ENCODE assay signal across 18 mouse cellular contexts in the genomic region with DNA sequence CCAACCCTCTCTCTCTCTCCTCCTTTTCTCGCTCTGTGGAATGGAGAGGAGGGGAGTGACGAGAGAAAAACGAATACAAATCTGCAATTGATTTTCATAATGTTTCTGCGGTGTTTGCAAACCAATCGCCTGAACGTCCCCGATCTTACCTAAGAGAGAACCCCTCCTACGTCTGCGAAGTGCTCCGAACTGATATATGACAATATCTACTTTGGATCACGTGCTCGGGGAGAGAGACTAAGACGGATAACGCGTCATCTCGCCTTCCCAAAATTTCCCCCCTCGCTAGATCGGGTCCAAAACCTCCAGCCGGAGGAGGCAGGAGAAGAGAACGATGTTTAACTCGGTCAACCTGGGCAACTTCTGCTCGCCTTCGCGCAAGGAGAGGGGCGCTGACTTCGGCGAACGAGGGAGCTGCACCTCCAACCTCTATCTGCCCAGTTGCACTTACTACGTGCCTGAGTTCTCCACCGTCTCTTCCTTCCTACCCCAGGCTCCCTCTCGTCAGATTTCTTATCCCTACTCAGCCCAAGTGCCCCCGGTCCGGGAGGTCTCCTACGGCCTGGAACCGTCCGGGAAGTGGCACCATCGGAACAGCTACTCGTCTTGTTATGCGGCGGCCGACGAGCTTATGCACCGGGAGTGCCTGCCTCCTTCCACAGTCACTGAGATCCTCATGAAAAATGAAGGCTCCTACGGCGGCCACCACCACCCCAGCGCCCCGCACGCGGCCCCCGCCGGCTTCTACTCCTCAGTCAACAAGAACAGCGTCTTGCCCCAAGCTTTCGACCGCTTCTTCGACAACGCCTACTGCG. TPM values are rescaled to one million over a fixed set of nuclear protein-coding genes. Genes with fewer than 3 reads are reported as not detected.
DNase-seq lines count a peak whose midpoint lies in the region; ATAC-seq and TF ChIP-seq lines count a peak whose summit lies in the region.
"Had no signal": no experiment of that assay in that cellular context is flagged by ENCODE, and none has a peak within 500 bp of the region (broad histone marks: within the 10 kb centered on the region; RNA-seq: fewer than 3 reads in every experiment).

A gene (plus strand): TSS at position 236 of the 815 bp plus-strand sequence.

- peak; percentile 80 for DNase-seq in intestine, embryonic 14.5 days (ENCODE audit: low spot score)
- no peak for DNase-seq in gastrocnemius, postnatal 4 days (ENCODE audit: low spot score in 2 of 2)
- DNase-seq in mesoderm, embryonic 11.5 days (ENCODE audit: low read depth, low spot score) = peak; percentile 41
- DNase-seq in heart, postnatal 14 days = no peak
- DNase-seq in left cerebral cortex, postnatal 4 days = no peak
- DNase-seq in heart, adult 8-10 months (ENCODE audit: low spot score) = no peak
- DNase-seq: adrenal gland, postnatal 14 days; heart, adult 2 months; lung, postnatal 14 days had no signal

- no peak for ATAC-seq in intestine, embryonic 14.5 days (replicated peaks; ENCODE audit: low FRiP score, low TSS enrichment, low read depth)
- ATAC-seq in intestine, embryonic 16.5 days = no peak
- ATAC-seq: forebrain, embryonic 16.5 days; midbrain, embryonic 16.5 days had no signal

- H3K4me2 ChIP-seq in intestine, embryonic 14.5 days (ENCODE audit: low read length) = no peak within 1 kb of the TSS
- no peak within 1 kb of the TSS for H3K4me2 ChIP-seq in intestine, embryonic 16.5 days (ENCODE audit: low read depth, low read length)

- no peaks in the 10 kb centered on the region for H3K9me3 ChIP-seq in intestine, embryonic 14.5 days (ENCODE audit: control insufficient read depth, low read length)
- H3K9me3 ChIP-seq in intestine, embryonic 16.5 days (ENCODE audit: control insufficient read depth, low read length) = no peaks in the 10 kb centered on the region
- no peaks in the 10 kb centered on the region for H3K9me3 ChIP-seq in ES-Bruce4 (replicated peaks; ENCODE audit: control insufficient read depth, insufficient read depth, low read length, poor library complexity, severe bottlenecking)

- H3K27ac ChIP-seq in intestine, embryonic 14.5 days (ENCODE audit: low read depth) = no peak within 1 kb of the TSS
- H3K27ac ChIP-seq in intestine, embryonic 16.5 days (ENCODE audit: low read length) = no peak within 1 kb of the TSS
- H3K27ac ChIP-seq in ES-Bruce4 (ENCODE audit: insufficient read depth, low read length) = no peak within 1 kb of the TSS
- H3K27ac ChIP-seq: heart, adult 2 months had no signal

- TF ChIP-seq EP300 in ES-Bruce4 (IDR thresholded peaks at IDR 0.05; ENCODE audit: insufficient read depth, low read depth, low read length) = no peak

- peaks cover 100% of the 10 kb centered on the region for H3K27me3 ChIP-seq in intestine, embryonic 14.5 days (replicated peaks; ENCODE audit: control insufficient read depth, insufficient read depth, low read length)
- peaks cover 82% of the 10 kb centered on the region for H3K27me3 ChIP-seq in intestine, embryonic 16.5 days (replicated peaks; ENCODE audit: control insufficient read depth, insufficient read depth, low read length)
- H3K27me3 ChIP-seq in ES-Bruce4 (ENCODE audit: control insufficient read depth, insufficient read depth, low read length, poor library complexity, severe bottlenecking) = peaks cover 69% of the 10 kb centered on the region

- H3K36me3 ChIP-seq in intestine, embryonic 14.5 days (ENCODE audit: control insufficient read depth, insufficient read depth, low read length) = no peaks in the 10 kb centered on the region
- H3K36me3 ChIP-seq in intestine, embryonic 16.5 days (ENCODE audit: control insufficient read depth, insufficient read depth, low read length) = no peaks in the 10 kb centered on the region
- no peaks in the 10 kb centered on the region for H3K36me3 ChIP-seq in ES-Bruce4 (ENCODE audit: control insufficient read depth, insufficient read depth, low read length, poor library complexity, severe bottlenecking)

- no peak for TF ChIP-seq CTCF in ES-Bruce4 (IDR thresholded peaks at IDR 0.05; ENCODE audit: low read depth, low read length)

- no peaks in the 10 kb centered on the region for H3K4me1 ChIP-seq in intestine, embryonic 14.5 days (replicated peaks; ENCODE audit: control insufficient read depth, insufficient read depth, low read length)
- H3K4me1 ChIP-seq in intestine, embryonic 16.5 days (ENCODE audit: control insufficient read depth, insufficient read depth, low read length) = no peaks in the 10 kb centered on the region
- H3K4me1 ChIP-seq in ES-Bruce4 (ENCODE audit: control insufficient read depth, insufficient read depth, low read length) = no peaks in the 10 kb centered on the region

- intact Hi-C loops in heart, postnatal 14 days (cut with DNase I) = no loop called here
- intact Hi-C loops in left cerebral cortex, postnatal 4 days (cut with DNase I) = no loop called here

- H3K4me3 ChIP-seq in intestine, embryonic 14.5 days (ENCODE audit: low read depth, low read length) = peak within 1 kb of the TSS; percentile 8; the same call in 1 of the 2 replicates
- no peak within 1 kb of the TSS; the same call in 1 of the 2 replicates for H3K4me3 ChIP-seq in intestine, embryonic 16.5 days (ENCODE audit: low read length)
- peak within 1 kb of the TSS; percentile 45 for H3K4me3 ChIP-seq in ES-Bruce4 (ENCODE audit: low read depth, low read length)
- H3K4me3 ChIP-seq: heart, adult 2 months had no signal

- WGBS in intestine, embryonic 14.5 days = 1% methylated on average over 57 of the region's 57 CpGs
- under 1% methylated on average over 56 of the region's 57 CpGs for WGBS in intestine, embryonic 16.5 days

- H3K9ac ChIP-seq in intestine, embryonic 14.5 days (ENCODE audit: low read length) = no peak within 1 kb of the TSS
- no peak within 1 kb of the TSS for H3K9ac ChIP-seq in intestine, embryonic 16.5 days (ENCODE audit: low read depth, low read length)
- H3K9ac ChIP-seq in ES-Bruce4 (ENCODE audit: low read depth, poor library complexity, severe bottlenecking) = peak within 1 kb of the TSS; percentile 24; the same call in 1 of the 2 replicates

- TF ChIP-seq POLR2A in ES-Bruce4 (IDR thresholded peaks at IDR 0.05; ENCODE audit: insufficient read depth, low read length) = no peak

RNA-seq across cellular contexts. Expression of the gene that starts here (rescaled TPM):
- 0.11 TPM in 2 replicates for polyA plus RNA-seq in intestine, embryonic 14.5 days (2014; fragmentation: Nextera tagmentation; extraction: Ambion mirVana)
- 0.06 TPM in 1 of 2 replicates, not detected in the other for polyA plus RNA-seq in intestine, embryonic 16.5 days (2015; fragmentation: Nextera tagmentation; extraction: Ambion mirVana)
- polyA plus RNA-seq in ES-Bruce4 (2011; ENCODE audit: insufficient read depth, insufficient read length, low read depth, missing spikeins) = not detected in 2 replicates
- total RNA-seq in gastrocnemius, postnatal 4 days (2021) = 10 to 100 TPM; 11.0 to 12.0 TPM
- not detected for total RNA-seq in heart, postnatal 14 days (2021)
- total RNA-seq in left cerebral cortex, postnatal 4 days (2021) = not detected
- total RNA-seq in heart, adult 8-10 months (2022) = not detected
- total RNA-seq: adrenal gland, postnatal 14 days; heart, adult 2 months; hematopoietic stem cell, adult 5-6 weeks; layer of hippocampus, adult 18-20 months; left cerebral cortex, postnatal 14 days had no signal
- polyA plus RNA-seq: embryonic facial prominence, embryonic 11.5 days; forebrain, embryonic 16.5 days; heart, adult 2 months; midbrain, embryonic 16.5 days; spleen, adult 2 months had no signal

Comparison
In these comparisons a context has a peak if more than half of its experiments do, and no peak if none do; other contexts are left out.
1. RNA of the gene that starts here (total RNA-seq): 11.0 to 12.0 TPM in gastrocnemius, postnatal 4 days; not detected in heart, postnatal 14 days, not detected in left cerebral cortex, postnatal 4 days and not detected in heart, adult 8-10 months; every median in the first group is over 10 times any median in the second.
2. Peak in DNase-seq and H3K4me3 ChIP-seq in intestine, embryonic 14.5 days; RNA of the gene not detected or under 1 TPM.